Mouse (Mus musculus): ENCODE measurements around the gene Prdm16.

- TF ChIP-seq GATA1 (IDR thresholded peaks at IDR 0.05; ENCODE audit: borderline replicate concordance, low read length) (no peak), FLI1 (IDR thresholded peaks at IDR 0.05; ENCODE audit: low read length) (no peak)
Observed at GRCm38 (mm10) chr4:154267511-154267910, 369.2 kb downstream of the Prdm16 start.

All from megakaryocyte, embryonic 14.5 days (primary cell).